Mouse (Mus musculus): ENCODE measurements around the gene Selenov. TPM values are rescaled to one million over a fixed set of nuclear protein-coding genes. Genes with fewer than 3 reads are reported as not detected.

The Selenov gene
- 1 to 10 TPM in 1 of 2 experiments, under 1 TPM in 1; 0.25 to 1.7 TPM for total RNA-seq (2021)

GRCm38 (mm10) chr7:28290638-28291590 lies at the start of gene Selenov:
Selenov (minus strand) TSS chr7:28291186.
- DNase-seq (ENCODE audit: low spot score in 2 of 2), result peak; percentile 44 to 61
- intact Hi-C loops (cut with DNase I), result no loop called here

GRCm38 (mm10) chr7:28339213-28339917 lies 48.4 kb upstream of the Selenov start:
- peak in 1 of 2 experiments; percentile 16 for DNase-seq (ENCODE audit: low spot score in 2 of 2)
- intact Hi-C loops (cut with DNase I), result no loop called here

- DNase-seq (ENCODE audit: low spot score in 2 of 2), result peak; percentile 98
- intact Hi-C loops (cut with DNase I), result no loop called here
These were observed 47.4 kb upstream of the Selenov start, which contains the start of gene Supt5 for GRCm38 (mm10) chr7:28338108-28338998. Supt5 (minus strand) TSS chr7:28338746.

- intact Hi-C loops (cut with DNase I), result no loop called here
- no peak for DNase-seq (ENCODE audit: low spot score in 2 of 2)
These were observed 44.5 kb upstream of the Selenov start for GRCm38 (mm10) chr7:28335471-28335870.

GRCm38 (mm10) chr7:28334534-28334933 lies 43.5 kb upstream of the Selenov start:
- intact Hi-C loops (cut with DNase I), result no loop called here
- DNase-seq (ENCODE audit: low spot score in 2 of 2), result no peak

- intact Hi-C loops (cut with DNase I), result no loop called here
- DNase-seq (ENCODE audit: low spot score in 2 of 2), result no peak
These were observed 37.3 kb upstream of the Selenov start for GRCm38 (mm10) chr7:28328260-28328659.

- DNase-seq (ENCODE audit: low spot score in 2 of 2), result no peak
- intact Hi-C loops (cut with DNase I), result no loop called here
These were observed 35.5 kb upstream of the Selenov start for GRCm38 (mm10) chr7:28326457-28326856.

GRCm38 (mm10) chr7:28325293-28325692 lies 34.3 kb upstream of the Selenov start:
- no peak for DNase-seq (ENCODE audit: low spot score in 2 of 2)
- intact Hi-C loops (cut with DNase I), result no loop called here

- DNase-seq (ENCODE audit: low spot score in 2 of 2), result no peak
- intact Hi-C loops (cut with DNase I), result no loop called here
These were observed 31.2 kb upstream of the Selenov start for GRCm38 (mm10) chr7:28321974-28322720.

- no peak for DNase-seq (ENCODE audit: low spot score in 2 of 2)
These were observed 27.7 kb upstream of the Selenov start for GRCm38 (mm10) chr7:28318714-28319113.

GRCm38 (mm10) chr7:28318036-28318435 lies 27.1 kb upstream of the Selenov start:
- DNase-seq (ENCODE audit: low spot score in 2 of 2), result no peak
- intact Hi-C loops (cut with DNase I), result no loop called here

More at GRCm38 (mm10) chr7:28318714-28319113, 27.7 kb upstream of the Selenov start:
- intact Hi-C loops (cut with DNase I), result no loop called here

- DNase-seq (ENCODE audit: low spot score in 2 of 2), result peak; percentile 99
- intact Hi-C loops (cut with DNase I), result loop anchor here (1.0 to 5.0 kb wide), 2 partner anchors 45 to 75 kb away; partner anchors contain the start of gene Eid2
These were observed 21.0 kb upstream of the Selenov start, which contains the start of gene Timm50 for GRCm38 (mm10) chr7:28311926-28312543. Timm50 (minus strand) TSS chr7:28312072.

- intact Hi-C loops (cut with DNase I), result loop anchor here (5.0 kb wide), 1 partner anchor 76 kb away; no protein-coding TSS in a partner anchor
- DNase-seq (ENCODE audit: low spot score in 2 of 2), result no peak
These were observed 20.4 kb upstream of the Selenov start for GRCm38 (mm10) chr7:28311151-28311925.

- intact Hi-C loops (cut with DNase I), result loop anchor here (5.0 kb wide), 1 partner anchor 78 kb away; no protein-coding TSS in a partner anchor
These were observed 18.8 kb upstream of the Selenov start for GRCm38 (mm10) chr7:28309737-28310136.

GRCm38 (mm10) chr7:28306216-28306615 lies 15.2 kb upstream of the Selenov start:
- intact Hi-C loops (cut with DNase I), result no loop called here
- no peak for DNase-seq (ENCODE audit: low spot score in 2 of 2)

More at GRCm38 (mm10) chr7:28309737-28310136, 18.8 kb upstream of the Selenov start:
- DNase-seq (ENCODE audit: low spot score in 2 of 2), result no peak

GRCm38 (mm10) chr7:28305641-28306040 lies 14.7 kb upstream of the Selenov start:
- intact Hi-C loops (cut with DNase I), result no loop called here
- DNase-seq (ENCODE audit: low spot score in 2 of 2), result no peak

Measured in left cerebral cortex, postnatal 25 days (tissue).